Mouse (Mus musculus) gastrocnemius, adult 2 months (tissue): ENCODE results near the gene Ptcd3. TPM values are rescaled to one million over a fixed set of nuclear protein-coding genes. Genes with fewer than 3 reads are reported as not detected.

Experiments
- DNase-seq: peaks from one replicate; pipeline ENCODE4 v3.0.0; 2022
- H3K27ac ChIP-seq: fragments of 200-600 bp; 2 replicates; pipeline ENCODE4 v1.8.1; 2022; ENCODE audit warnings: mild to moderate bottlenecking
- H3K4me3 ChIP-seq: fragments of 200-600 bp; 2 replicates; pipeline ENCODE4 v1.8.1; 2022; ENCODE audit warnings: mild to moderate bottlenecking, moderate library complexity
- CTCF ChIP-seq: fragments of 200-600 bp; IDR thresholded peaks from 2 replicates; pipeline ENCODE4 v1.8.1; 2022; ENCODE audit warnings: antibody characterized with exemption, mild to moderate bottlenecking, moderate library complexity
- intact Hi-C: fragments of 180-260 bp; cut with DNase I; formaldehyde crosslinking; loops from one replicate; pipeline ENCODE4 v1.15.1; 2025
- total RNA-seq, 2 experiments: library from RNA; stranded (reverse); gene quantifications; 2 replicates each; pipeline ENCODE4 v1.2.3; 2021

The Ptcd3 gene
- total RNA-seq, 2 experiments from 2014 or later, result 60.3 to 84.9 TPM

- no peak for TF ChIP-seq CTCF
- intact Hi-C loops, result no loop called here
- no peak overlapping the region for H3K4me3 ChIP-seq
- no peak for DNase-seq
- no peak overlapping the region for H3K27ac ChIP-seq
These were observed 68.7 kb downstream of the Ptcd3 start for GRCm38 (mm10) chr6:71839815-71840214.

DNA sequence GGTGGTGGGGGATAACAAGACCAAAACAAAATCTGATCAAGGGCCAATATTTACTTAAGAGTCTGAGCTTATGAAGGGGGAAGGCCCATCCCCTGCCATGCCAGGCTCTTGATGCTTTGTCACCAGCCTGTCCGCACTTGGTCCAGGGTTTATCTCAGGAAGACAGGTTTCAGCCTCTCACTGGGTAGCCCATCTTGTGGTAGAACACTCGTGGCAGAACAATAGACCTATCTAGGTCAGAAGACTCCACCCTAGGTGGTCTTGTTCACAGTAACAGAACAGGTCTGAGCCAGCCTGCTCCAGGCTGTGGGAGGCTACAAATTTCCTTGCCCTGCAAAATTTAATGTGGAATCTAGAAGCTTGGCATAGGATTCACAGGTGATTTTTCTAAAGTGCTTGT lies 71.7 kb downstream of the Ptcd3 start:
- no peak for TF ChIP-seq CTCF
- Histone ChIP-seq H3K27ac (no peak overlapping the region), H3K4me3 (no peak overlapping the region)
- no peak for DNase-seq
- intact Hi-C loops, result no loop called here

DNA sequence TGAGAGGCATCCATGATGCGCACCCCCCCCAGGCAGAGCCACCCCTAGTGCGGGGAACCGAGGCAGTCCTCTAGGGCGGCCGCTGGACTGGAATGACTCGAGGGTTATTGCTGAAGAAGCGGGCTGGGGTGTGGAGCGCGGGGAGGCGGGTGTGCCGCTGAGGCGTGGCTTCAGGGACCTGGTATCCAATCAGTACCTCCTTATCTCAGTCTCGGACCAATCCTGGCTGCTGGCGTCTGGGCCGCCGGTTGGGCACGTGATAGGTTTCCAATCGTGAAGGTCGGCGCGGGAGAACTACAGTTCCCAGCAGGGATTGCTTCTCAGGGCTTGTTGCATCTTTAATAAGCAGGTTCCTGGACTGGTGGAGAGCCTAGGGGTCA lies 77.0 kb downstream of the Ptcd3 start:
- Histone ChIP-seq H3K4me3 (peak overlapping the region; percentile 91), H3K27ac (peak overlapping the region; percentile 98)
- DNase-seq, result peak; percentile 98
- intact Hi-C loops, result no loop called here
- TF ChIP-seq CTCF, result no peak

DNA sequence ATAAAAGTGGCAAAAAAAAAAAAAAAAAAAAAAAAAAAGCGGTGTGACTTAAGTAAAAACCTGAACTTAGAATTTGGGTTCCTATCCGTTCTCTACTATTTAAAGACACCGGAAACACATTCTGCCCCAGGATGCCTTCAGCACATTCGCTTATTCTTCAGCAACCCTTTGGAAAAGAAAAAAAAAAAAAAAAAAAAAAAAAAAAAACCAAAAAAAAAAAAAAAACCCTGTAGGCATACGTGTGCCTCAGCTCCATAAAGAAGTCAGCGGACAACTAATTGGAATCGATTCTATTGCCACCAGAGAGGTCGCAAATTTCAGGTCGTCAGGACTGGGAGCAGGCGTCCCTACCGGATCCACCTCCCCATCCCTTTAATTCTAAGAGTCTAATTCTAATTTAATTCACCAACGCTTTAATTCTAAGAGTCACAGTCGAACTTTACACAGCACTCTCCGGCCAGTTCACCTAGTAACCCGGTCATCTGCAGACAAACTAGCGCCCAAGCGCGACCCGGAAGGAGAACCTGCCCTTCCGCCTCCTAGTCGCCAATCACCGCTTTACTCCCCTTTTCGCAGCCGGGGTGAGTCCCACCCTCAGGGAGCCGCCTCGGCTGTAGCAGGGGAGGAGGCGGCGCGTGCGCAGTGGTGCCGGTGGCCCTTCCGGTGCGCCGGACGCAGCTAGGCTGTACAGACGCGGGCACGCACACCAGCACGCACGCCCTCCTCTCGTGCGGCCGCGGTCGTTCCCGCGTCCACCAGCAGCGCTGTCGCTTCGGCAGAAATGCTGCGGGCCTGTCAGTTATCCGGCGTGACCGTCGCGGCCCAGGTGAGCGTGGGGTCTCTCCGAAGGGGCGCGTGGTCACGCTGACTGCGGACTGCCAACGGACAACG lies 77.6 kb downstream of the Ptcd3 start, which contains the start of gene Immt:
Gene Immt (plus strand): TSS at position 642 of the 891 bp plus-strand sequence.
- Histone ChIP-seq H3K27ac (peak within 1 kb of the TSS; percentile 98), H3K4me3 (peak within 1 kb of the TSS; percentile 91)
- no peak for TF ChIP-seq CTCF
- DNase-seq, result peak; percentile 100
- intact Hi-C loops, result no loop called here

Other genes starting within 250 kb of the Ptcd3 start
- gene Reep1, start 201.2 kb downstream of the Ptcd3 start, total RNA-seq, result 10 to 100 TPM; 52.8 to 59.4 TPM
- 10 to 100 TPM; 41.0 to 43.0 TPM for gene Mrpl35, start 81.8 kb downstream of the Ptcd3 start, total RNA-seq
- gene Immt, start 77.4 kb downstream of the Ptcd3 start, total RNA-seq, result 100 to 1,000 TPM; 253 to 335 TPM
- gene Polr1a, start 303 bp upstream of the Ptcd3 start, total RNA-seq, result 10 to 100 TPM; 40.7 to 41.1 TPM
- gene St3gal5, start 188.8 kb upstream of the Ptcd3 start, total RNA-seq, result 100 to 1,000 TPM in 1 of 2 experiments, 10 to 100 TPM in 1; 98.0 to 105 TPM